Mouse (Mus musculus) ovary, postnatal 36 days (tissue): Measurements from ENCODE around the gene Egln2.

Source experiments
- DNase-seq: peaks from one replicate; pipeline ENCODE4 v3.0.0; 2022; ENCODE audit warnings: low spot score, mixed read lengths

Gene Egln2

GRCm38 (mm10) chr7:27166614-27167474, at the start of gene Egln2:
Gene Egln2 (minus strand): TSS chr7:27166802.
- DNase-seq = peak; percentile 93

GRCm38 (mm10) chr7:27212626-27213025, 46.0 kb upstream of the Egln2 start:
- DNase-seq = no peak

DNA sequence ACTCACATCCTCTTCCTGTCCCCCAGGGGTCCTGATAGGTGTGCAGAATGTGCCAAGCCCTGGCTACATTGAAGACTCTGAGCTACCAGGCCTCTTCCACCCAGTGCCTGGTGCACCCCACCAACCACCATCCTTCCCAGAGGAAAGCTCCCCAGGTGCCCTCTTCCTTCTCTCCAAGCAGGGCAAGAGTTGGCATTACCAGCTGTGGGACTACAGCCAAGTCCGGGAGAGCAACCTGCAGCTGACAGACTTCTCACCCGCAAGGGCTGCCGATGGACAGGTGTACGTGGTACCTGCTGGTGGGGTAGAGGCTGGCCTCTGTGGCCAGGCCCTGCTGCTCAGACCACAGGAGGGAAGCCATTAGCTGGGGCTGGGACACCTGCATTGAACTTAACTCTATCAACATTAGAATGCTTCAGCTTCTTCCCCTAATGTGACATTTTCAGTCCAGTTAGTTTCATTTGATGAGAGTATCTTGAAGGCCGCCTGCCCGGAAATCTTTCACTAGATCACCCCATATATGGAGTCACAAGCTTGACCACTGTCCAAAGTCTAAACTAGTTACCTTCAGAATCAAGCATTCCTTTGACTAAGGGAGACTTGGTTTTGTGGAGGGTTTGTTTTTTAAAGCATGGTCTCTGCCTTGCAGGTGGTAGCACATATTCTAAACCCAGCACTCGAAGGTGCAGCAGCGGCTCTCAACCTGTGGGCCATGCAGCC, 37.3 kb upstream of the Egln2 start:
- DNase-seq = no peak

DNA sequence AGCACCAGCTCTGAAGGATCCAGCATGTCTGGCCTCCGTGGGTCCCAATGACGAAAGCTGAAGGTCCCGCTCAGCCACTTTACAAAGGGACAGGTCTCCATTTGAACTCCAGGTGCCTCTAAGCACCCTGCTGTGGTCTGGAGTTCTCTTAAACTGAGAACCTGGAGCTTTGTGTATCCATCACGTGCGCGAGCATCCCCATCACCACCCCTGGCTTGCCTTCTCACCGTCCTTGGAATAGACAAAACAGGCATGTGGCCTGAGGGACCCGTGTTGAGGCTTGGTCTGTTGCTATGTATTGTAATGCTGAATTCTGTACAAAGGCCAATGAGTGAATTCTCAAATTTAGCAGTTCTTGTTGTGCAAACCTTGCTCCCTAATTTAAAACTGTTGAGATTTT, 32.2 kb upstream of the Egln2 start:
- no peak for DNase-seq

GRCm38 (mm10) chr7:27198355-27198754, 31.8 kb upstream of the Egln2 start:
- DNase-seq = no peak

GRCm38 (mm10) chr7:27197634-27198033, 31.0 kb upstream of the Egln2 start:
- no peak for DNase-seq

DNA sequence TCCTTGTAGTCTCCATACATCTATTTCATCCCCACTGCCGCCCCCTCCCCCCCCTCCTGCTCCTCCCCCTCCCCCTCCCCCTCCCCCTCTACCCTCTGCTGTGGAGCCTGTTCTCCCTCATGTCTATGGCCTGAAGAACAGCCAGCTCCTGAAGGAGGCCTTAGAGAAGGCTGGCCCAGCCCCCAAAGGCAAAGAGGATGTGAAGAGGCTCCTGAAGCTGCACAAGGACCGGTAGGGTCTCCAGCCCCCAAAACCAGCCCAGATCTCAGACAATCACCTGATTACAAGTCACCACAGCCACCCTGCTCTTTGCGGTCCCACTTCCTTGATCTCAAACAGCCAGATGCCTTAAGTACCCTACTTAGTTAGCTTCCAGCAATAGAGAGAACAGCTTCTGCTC, 30.5 kb upstream of the Egln2 start:
- no peak for DNase-seq

DNA sequence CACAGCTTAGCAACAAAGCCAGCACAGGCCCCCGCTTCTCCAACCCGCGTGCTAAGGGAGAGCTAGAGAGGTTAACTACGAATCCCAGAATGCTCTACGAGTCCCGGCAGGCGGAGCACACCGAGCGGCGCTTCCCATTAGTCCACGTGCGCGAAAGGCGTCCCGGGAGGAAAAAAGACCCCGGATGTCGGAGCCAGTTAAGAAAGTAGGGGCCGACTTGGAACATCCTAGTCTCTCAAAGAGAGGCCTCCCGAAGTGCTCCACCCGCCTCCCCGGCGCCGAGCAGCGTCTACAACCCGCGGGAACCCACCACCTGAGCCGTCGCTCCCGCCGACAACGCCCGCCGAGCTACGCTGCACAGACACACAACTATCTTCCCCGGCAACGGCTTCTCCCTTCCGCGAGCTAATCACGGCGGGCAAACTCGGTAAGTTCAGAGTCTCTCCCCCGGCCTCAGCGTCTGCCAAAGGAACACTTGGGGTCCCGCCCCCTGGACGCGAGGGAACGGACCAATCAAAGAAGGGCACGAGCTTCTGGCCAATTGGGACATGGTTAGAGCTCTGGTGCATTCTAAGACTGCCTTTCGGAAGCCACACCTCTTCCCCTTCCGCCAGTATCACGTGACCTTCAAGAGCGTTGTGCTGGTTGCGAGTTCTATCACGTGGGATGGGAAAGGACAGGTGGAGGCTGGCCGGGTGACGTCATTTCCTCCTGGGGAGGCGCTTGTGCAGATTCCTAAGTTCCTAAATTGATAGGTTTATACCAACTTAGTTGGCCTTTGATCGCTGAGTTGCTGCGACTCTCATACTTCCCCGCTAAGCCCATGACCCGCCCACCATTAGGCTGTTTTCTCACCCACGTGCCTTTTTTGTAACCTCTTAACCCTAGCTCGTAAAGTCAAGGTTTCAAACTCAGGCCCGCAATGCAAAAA, 29.3 kb upstream of the Egln2 start, which contains the start of the genes BC024978 and Snrpa:
BC024978 (plus strand) TSS at position 101 of the 931 bp plus-strand sequence.
Snrpa (minus strand) TSS at position 591 of the 931 bp plus-strand sequence.
- peak; percentile 91 for DNase-seq

GRCm38 (mm10) chr7:27193731-27194130, 27.1 kb upstream of the Egln2 start:
- DNase-seq = no peak

GRCm38 (mm10) chr7:27192434-27192833, 25.8 kb upstream of the Egln2 start:
- DNase-seq = no peak

DNA sequence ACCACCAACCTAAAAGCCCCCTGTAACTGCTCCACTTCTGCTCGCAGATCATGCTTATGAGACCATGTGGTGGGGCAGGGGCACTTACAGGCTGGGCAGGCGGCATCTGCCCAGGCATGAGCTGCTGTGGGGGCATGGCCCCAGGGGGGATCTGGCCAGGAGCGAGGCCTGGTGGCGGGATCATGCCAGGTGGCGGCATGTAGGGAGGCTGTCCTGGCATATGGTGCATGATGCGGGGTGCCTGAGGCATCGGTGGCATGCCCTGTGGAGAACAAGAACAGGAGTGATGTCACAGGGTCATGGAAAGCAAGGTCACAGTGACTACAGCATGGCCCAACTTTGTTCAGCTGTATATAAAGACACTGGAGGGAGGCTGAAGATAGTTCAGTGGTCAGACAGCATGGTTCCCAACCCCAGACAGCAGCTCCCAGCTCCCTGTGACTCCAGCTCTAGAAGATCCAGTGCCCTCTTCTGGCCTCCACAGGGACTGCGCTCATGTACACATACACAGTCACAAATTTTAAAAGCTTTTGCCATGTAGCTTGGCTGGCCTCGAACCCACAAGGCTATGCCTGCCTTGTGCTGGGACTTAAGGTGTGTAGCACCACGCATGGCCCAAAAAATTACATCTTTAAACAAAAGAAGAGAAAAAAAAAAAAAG, 22.8 kb upstream of the Egln2 start:
- DNase-seq = no peak

DNA sequence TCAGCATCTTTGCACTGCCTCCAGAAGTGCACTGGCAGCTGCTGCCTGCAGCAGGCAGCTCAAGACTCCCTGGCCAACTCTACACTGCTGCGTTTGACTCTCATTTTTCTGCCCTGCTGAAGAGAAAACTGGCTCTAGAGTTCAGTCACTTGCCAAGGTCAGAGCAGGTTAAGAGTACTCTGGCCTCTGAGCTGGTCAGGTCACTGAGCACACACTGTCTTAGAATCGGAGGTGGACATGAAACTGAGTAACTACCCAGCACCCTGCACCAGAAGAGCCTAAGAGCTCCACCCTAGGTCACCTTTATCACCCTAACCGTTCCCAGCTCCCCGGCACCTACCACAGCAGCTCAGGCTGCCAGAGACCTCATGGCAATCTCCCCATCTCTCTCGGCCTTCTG, 19.4 kb upstream of the Egln2 start:
- DNase-seq = no peak

DNA sequence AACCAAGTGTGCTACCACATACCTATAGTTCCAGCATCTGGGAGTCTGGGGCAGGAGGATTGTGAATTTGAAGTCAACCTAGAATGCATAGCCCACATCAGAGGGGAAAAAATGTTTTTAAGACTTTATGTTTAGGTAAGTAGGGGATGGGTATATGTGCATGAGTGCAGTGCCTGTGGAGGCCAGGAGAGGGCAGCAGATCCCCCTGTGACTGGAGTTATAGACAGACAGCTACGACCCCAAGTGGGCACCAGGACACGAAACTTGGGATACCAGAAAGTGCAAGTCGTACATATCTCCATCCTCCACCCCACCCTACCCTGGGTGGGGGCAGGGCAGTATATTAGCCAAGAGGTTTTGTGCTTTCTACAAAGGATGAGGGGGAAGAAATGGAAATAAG, 18.4 kb upstream of the Egln2 start:
- DNase-seq = no peak

GRCm38 (mm10) chr7:27182498-27182897, 15.9 kb upstream of the Egln2 start:
- no peak for DNase-seq

- no peak for DNase-seq
These were observed 14.5 kb upstream of the Egln2 start, which contains the start of the genes Gm21983 and Mia for GRCm38 (mm10) chr7:27180837-27181695. Gene Gm21983 (minus strand): TSS chr7:27181086. Gene Mia (minus strand): TSS chr7:27181157.

GRCm38 (mm10) chr7:27180036-27180435, 13.4 kb upstream of the Egln2 start:
- peak; percentile 60 for DNase-seq

DNA sequence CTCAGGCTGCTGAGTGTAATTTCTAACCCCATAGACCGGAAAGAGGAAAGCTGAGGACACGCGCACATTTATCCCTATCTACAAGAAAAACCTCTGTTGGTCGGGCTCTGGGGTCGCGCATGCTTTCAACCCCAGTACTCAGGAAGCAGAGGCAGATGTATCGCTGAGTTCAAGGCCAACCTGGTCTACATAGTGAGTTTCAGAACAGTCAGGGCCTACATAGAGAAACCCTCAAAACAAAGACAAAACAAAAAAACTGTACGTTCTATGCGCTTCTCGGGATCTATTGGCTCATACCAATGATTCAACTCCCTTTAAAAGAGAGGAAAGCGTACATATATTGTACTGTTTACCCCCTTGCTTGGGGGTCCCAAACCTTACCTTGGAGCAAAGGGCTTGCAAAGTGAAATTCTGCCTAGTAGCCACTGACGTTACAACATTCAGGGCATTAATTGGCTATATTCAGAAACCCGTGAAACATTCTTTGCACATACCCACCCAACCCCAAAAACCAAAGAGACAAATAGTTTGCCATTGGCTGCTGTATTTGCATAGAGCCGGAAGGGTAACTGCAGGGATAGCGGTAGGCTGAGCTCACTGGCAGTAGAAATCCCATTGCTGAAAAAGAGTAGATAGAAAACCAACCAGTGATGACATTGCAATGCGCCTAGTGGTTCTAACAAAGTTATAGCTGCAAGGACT, 12.8 kb upstream of the Egln2 start:
- no peak for DNase-seq

- DNase-seq = peak; percentile 98
These were observed 12.0 kb upstream of the Egln2 start, which contains the start of gene Rab4b for GRCm38 (mm10) chr7:27178324-27179216. Gene Rab4b (minus strand): TSS chr7:27178896.

- no peak for DNase-seq
These were observed 11.3 kb upstream of the Egln2 start for GRCm38 (mm10) chr7:27177942-27178323.
